Mouse (Mus musculus) olfactory bulb, adult 2 months (tissue): ENCODE data around the gene Zdhhc3. TPM values are rescaled to one million over a fixed set of nuclear protein-coding genes. Genes with fewer than 3 reads are reported as not detected.
A peak's percentile ranks its signal among the peaks of the same experiment; 100 is the strongest.

Experiments used
- H3K27ac ChIP-seq: fragments of 200-500 bp; 2 replicates; pipeline ENCODE4 v1.5.1; 2012; ENCODE audit warnings: low read depth, low read length; ENCODE audit not compliant: insufficient read depth
- H3K4me1 ChIP-seq: fragments of 200-500 bp; 2 replicates; pipeline ENCODE4 v1.6.1; 2012; ENCODE audit warnings: low read length; ENCODE audit not compliant: control insufficient read depth, insufficient read depth
- H3K4me3 ChIP-seq: fragments of 200-500 bp; 2 replicates; pipeline ENCODE4 v1.5.1; 2012; ENCODE audit warnings: mild to moderate bottlenecking, low read depth, low read length, moderate library complexity; ENCODE audit not compliant: insufficient read depth
- CTCF ChIP-seq: fragments of 200-500 bp; IDR thresholded peaks from 2 replicates; pipeline ENCODE4 v1.5.1; 2012; ENCODE audit warnings: low read depth, mild to moderate bottlenecking, low read length, moderate library complexity; ENCODE audit not compliant: insufficient read depth
- POLR2A ChIP-seq: fragments of 200-500 bp; IDR thresholded peaks from 2 replicates; pipeline ENCODE4 v1.6.1; 2012; ENCODE audit warnings: mild to moderate bottlenecking, low read depth, low read length, moderate library complexity; ENCODE audit not compliant: insufficient read depth
- WGBS: fragments of 180-500 bp; shearing (Covaris S2); methylation state at CpG from one replicate; pipeline ENCODE4 v1.1.7; 2018; 5-methylcytosine and 5-hydroxymethylcytosine counted together
- polyA plus RNA-seq: library from polyadenylated mRNA; stranded (reverse); fragments of >200 nt; gene quantifications from 2 replicates; pipeline ENCODE4 v1.2.4, GENCODE M21; 2012; ENCODE audit warnings: low replicate concordance; ENCODE audit not compliant: missing spikeins, insufficient read depth, insufficient read length

Zdhhc3 gene
- polyA plus RNA-seq, 1 experiment: not detected

- 89% methylated on average over 4 of the region's 4 CpGs for WGBS
- Histone ChIP-seq H3K4me1 (no peaks in the 10 kb centered on the region), H3K4me3 (no peak within 1 kb of the TSS), H3K27ac (no peak within 1 kb of the TSS)
- TF ChIP-seq CTCF: no peak
- no peak for TF ChIP-seq POLR2A
Observed at GRCm38 (mm10) chr9:123034426-123034825, 78.6 kb downstream of the Zdhhc3 start, which contains the start of gene Tgm4. Gene Tgm4, plus strand, starts transcription at chr9:123034726.

DNA sequence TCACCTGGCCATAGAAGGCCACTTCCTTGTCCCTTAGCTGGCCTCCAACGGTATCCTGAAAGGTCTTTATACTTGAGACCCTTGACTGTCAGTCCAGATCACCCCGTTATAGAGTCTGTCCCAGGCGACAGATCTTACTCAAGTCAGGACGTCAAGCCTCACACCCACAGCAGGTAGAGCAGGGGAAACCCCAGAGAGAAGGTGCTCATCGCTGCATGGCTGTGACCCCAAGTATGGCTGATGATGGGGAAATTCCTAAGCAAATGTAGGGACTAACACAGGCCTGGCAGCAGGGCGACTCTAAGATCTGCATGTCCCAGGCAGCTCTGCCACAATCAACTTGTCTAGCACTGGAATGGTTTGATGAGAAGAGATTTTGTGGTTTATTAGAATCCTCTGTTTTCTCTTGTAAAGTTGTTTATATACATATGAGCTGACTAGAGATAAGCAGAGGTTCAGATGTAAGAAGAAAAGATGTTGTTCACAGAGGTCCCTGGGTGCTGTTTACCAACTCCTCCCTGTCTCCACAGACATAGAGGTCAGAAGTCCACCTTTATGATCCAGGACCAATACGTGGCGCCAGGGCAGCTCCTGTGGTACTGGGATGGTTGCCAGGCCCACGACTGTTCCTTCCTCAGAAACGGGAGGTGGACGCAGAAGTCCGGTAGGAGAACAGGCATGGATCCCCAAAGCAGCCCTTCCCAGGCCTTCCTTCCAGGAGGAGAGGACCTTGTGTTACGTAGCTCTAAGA lies 81.3 kb downstream of the Zdhhc3 start:
- no peak overlapping the region for H3K4me3 ChIP-seq
- TF ChIP-seq CTCF (no peak), POLR2A (no peak)
- 85% methylated on average over 13 of the region's 13 CpGs for WGBS
- H3K27ac ChIP-seq: no peak overlapping the region
- H3K4me1 ChIP-seq: no peaks in the 10 kb centered on the region

DNA sequence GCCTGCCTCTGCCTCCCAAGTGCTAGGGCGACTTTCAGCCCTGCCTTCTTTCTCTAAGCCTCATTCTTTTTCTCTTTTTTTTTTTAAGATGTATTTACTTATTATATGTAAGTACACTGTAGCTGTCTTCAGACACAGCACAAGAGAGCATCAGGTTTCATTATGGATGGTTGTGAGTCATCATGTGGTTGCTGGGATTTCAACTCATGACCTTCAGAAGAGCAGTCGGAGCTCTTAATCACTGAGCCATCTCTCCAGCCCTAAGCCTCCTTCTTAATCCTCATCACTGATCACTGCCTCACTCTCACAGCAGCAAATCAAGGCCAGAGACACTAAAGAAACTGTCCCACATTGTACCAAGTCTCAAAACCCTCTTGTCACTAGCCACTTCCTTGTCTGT lies 88.8 kb downstream of the Zdhhc3 start:
- H3K4me3 ChIP-seq: no peak overlapping the region
- WGBS: 75% methylated on average over 2 of the region's 2 CpGs
- no peak overlapping the region for H3K27ac ChIP-seq
- no peaks in the 10 kb centered on the region for H3K4me1 ChIP-seq
- TF ChIP-seq CTCF (no peak), POLR2A (no peak)

DNA sequence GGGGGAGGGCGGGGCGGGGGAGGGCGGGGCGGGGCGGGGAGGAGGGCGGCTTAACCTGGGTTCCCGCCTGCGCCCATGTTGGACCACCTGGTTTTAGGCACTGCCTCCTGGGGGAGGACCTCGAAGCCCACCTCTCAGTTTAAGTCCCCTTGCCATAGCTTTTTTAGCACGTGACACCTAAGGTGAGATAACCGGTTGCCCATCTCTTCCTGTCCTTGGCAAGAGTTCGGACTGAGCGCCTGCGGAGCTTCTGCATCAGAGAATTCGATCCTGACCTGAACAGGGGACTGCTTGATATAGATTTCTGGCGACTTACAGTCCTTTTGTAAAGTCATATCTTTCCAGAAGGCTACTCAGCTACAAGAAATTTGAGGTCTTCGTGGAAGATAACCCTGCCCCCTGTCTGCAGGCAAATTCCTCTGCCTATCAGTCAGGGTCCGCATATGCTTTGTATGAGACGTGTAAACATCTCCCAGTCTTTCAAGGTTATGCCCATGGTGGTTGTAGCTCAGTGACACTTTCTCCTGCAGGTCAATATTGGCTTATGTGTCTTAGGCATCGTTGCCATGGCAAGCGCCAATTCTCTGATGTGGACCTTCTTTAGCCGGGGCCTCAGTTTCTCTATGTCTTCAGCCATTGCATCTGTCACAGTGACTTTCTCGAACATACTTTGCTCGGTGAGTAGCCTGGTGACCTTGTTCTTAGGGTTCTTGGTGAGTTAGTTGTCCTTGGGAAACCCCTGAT lies 91.2 kb downstream of the Zdhhc3 start:
- WGBS: 35% methylated on average over 18 of the region's 24 CpGs
- Histone ChIP-seq H3K4me3 (peak overlapping the region; percentile 55), H3K4me1 (no peaks in the 10 kb centered on the region), H3K27ac (no peak overlapping the region)
- no peak for TF ChIP-seq POLR2A
- TF ChIP-seq CTCF: no peak

GRCm38 (mm10) chr9:123020995-123021631 lies 91.9 kb downstream of the Zdhhc3 start, which contains the start of gene Tmem42:
Gene Tmem42, plus strand, starts transcription at chr9:123021326.
- peak within 1 kb of the TSS; percentile 59 for H3K4me3 ChIP-seq
- under 1% methylated on average over 63 of the region's 69 CpGs for WGBS
- peak within 1 kb of the TSS; percentile 65 for H3K27ac ChIP-seq
- H3K4me1 ChIP-seq: no peaks in the 10 kb centered on the region
- TF ChIP-seq CTCF (no peak), POLR2A (peak; percentile 66; the same call in 1 of the 2 replicates)

Other genes with a start within 250 kb of the Zdhhc3 start
- 65.3 and 733 TPM in 2 replicates for gene Zfp445, start 247.2 kb downstream of the Zdhhc3 start, polyA plus RNA-seq
- not detected in 2 replicates for gene Zkscan7, start 227.5 kb downstream of the Zdhhc3 start, polyA plus RNA-seq
- gene Zfp105, start 190.1 kb downstream of the Zdhhc3 start, polyA plus RNA-seq: not detected in 2 replicates
- gene 1110059G10Rik, start 162.2 kb downstream of the Zdhhc3 start, polyA plus RNA-seq: not detected in 2 replicates
- gene Kif15, start 162.2 kb downstream of the Zdhhc3 start, polyA plus RNA-seq: not detected in 2 replicates
- gene Tmem42, start 91.9 kb downstream of the Zdhhc3 start, polyA plus RNA-seq: not detected in 2 replicates
- not detected in 2 replicates for gene Tgm4, start 78.5 kb downstream of the Zdhhc3 start, polyA plus RNA-seq
- 561 TPM in 1 of 2 replicates, not detected in the other for gene Exosc7, start within 50 bp of the Zdhhc3 start, polyA plus RNA-seq
- not detected in 2 replicates for gene Clec3b, start 37.7 kb upstream of the Zdhhc3 start, polyA plus RNA-seq
- not detected in 2 replicates for gene Cdcp1, start 102.8 kb upstream of the Zdhhc3 start, polyA plus RNA-seq
- not detected in 2 replicates for gene Tmem158, start 147.6 kb upstream of the Zdhhc3 start, polyA plus RNA-seq